Mouse (Mus musculus): ENCODE data around the gene Klhl5. TPM values are rescaled to one million over a fixed set of nuclear protein-coding genes. Genes with fewer than 3 reads are reported as not detected.

Gene Klhl5
- polyA plus RNA-seq, 2 experiments = 3.6 to 4.4 TPM

DNA sequence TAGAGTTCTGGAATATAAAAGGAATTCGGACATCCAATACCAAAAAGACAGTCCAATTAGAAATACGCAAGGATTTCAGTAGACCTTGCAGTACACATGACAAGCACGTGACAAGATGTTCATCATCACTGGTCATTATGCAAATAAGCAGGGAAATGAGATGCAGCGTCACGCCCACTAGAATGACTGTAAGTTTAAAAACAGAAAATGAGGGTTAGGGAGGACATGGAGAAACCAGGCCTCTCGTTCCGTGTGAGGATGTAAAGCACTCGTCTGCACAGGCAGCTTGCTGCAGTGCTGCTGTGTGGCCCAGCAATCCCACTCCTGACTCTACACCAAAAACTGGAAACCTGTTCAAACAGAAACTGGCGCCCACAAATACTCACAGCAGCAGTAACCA is 62.9 kb downstream of the Klhl5 start:
- Histone ChIP-seq H3K27ac (no peak overlapping the region), H3K36me3 (replicated peaks; ENCODE audit: control insufficient read depth, insufficient read depth, low read depth) (no peaks in the 10 kb centered on the region), H3K9ac (replicated peaks) (no peak overlapping the region), H3K27me3 (ENCODE audit: control insufficient read depth, insufficient read depth, low read length) (no peaks in the 10 kb centered on the region), H3K4me3 (ENCODE audit: insufficient read depth in 1 of 2, low read depth in 2 of 2, low read length in 2 of 2) (no peak overlapping the region), H3K4me2 (ENCODE audit: low read depth) (no peak overlapping the region), H3K9me3 (ENCODE audit: control insufficient read depth, low read length) (no peaks in the 10 kb centered on the region), H3K4me1 (replicated peaks; ENCODE audit: control insufficient read depth in 2 of 2, insufficient read depth in 2 of 2, low read length in 1 of 2) (no peaks in the 10 kb centered on the region)
- ATAC-seq (ENCODE audit: insufficient read depth) (no peak), DNase-seq (ENCODE audit: low read depth in 3 of 3, low spot score in 3 of 3) (no peak)
- 72% methylated on average over 9 of the region's 9 CpGs for WGBS (ENCODE audit: insufficient replicate concordance)
- TF ChIP-seq CTCF (IDR thresholded peaks at IDR 0.05; ENCODE audit: low read depth) (no peak), EP300 (IDR thresholded peaks at IDR 0.05; ENCODE audit: low read depth) (no peak)

DNA sequence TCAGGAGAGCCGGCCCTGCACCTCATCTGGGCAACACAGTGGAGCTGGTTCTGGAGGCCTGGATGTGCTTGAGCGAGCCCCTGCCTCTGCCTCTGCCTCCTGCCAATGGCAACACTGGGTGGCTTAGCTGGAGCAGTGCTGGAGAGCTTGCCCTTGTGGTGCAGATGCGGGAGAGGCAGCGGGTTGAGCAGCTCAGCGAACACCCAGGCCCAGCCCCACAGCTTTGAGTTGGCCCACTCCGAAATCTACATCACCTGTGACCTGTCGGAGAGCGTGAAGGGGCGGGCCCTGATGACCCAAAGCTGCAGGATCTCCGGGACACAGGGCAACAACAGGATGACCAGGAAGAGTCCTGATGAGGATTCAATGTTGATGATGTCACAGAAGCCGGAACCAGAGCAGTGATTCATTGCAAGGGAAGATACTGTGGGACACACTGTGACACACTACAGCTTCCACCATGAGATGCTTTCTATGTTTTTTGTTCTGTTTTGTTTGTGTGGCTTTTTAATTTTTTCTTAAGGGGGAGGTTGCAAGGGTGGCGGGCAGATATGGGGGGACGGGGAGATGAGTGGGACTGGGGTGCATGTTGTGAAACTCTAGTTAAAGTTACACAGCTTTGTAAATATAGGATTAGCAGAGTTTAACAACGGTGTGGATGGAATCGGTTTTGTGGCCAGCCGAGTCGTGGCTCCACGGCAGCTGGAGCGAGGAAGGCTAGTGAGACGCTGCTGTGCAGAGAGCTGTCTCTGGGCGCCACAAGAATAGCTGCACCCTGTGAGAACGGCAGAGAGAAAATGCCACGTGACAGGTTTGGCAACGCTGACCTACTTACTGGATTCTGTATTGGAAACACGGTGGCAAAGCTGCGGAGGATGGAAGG is 67.9 kb downstream of the Klhl5 start:
- Histone ChIP-seq H3K9me3 (ENCODE audit: control insufficient read depth, low read length) (no peaks in the 10 kb centered on the region), H3K4me1 (replicated peaks; ENCODE audit: control insufficient read depth in 2 of 2, insufficient read depth in 2 of 2, low read length in 1 of 2) (peaks cover 0 to 6% of the 10 kb centered on the region in 2 experiments; a peak in 2 of 4 replicates), H3K27me3 (ENCODE audit: control insufficient read depth, insufficient read depth, low read length) (no peaks in the 10 kb centered on the region), H3K9ac (replicated peaks) (no peak overlapping the region), H3K4me2 (ENCODE audit: low read depth) (peak overlapping the region; percentile 32), H3K4me3 (ENCODE audit: insufficient read depth in 1 of 2, low read depth in 2 of 2, low read length in 2 of 2) (peak overlapping the region; percentile 4 to 14; a peak in 2 of 4 replicates), H3K27ac (no peak overlapping the region), H3K36me3 (replicated peaks; ENCODE audit: control insufficient read depth, insufficient read depth, low read depth) (no peaks in the 10 kb centered on the region)
- TF ChIP-seq EP300 (IDR thresholded peaks at IDR 0.05; ENCODE audit: low read depth) = no peak
- TF ChIP-seq CTCF (IDR thresholded peaks at IDR 0.05; ENCODE audit: low read depth) = no peak
- ATAC-seq (ENCODE audit: insufficient read depth) (peak; percentile 52), DNase-seq (ENCODE audit: low read depth in 3 of 3, low spot score in 3 of 3) (no peak)
- WGBS (ENCODE audit: insufficient replicate concordance) = 60% methylated on average over 26 of the region's 26 CpGs

DNA sequence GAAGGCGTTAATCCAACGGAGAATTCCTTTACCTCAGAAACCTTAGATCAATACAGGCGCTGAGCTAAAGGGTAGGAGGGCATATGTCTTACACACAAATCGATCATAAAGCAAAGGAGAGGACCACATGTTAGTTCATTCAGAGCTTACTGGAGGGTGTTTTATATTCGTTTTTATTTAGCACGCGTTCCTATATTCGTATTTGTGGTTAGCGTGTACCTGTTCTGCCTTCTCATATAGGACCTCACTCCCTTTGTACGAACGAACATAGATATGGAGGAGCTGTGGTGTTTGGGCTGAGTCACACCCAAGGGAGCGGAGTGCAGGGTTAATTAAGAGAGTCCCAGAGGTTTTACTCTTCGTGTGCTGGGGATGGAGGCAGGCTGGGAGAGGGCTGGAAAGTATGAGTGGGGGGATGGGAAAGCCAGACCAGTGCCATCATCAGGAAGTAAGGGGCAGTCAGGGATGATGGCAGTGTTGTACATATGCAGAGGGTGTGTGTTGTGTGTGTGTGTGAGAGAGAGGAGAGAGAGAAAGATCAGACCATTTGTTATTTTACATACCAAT is 68.7 kb downstream of the Klhl5 start:
- peak overlapping the region; percentile 4 to 14; a peak in 2 of 4 replicates for H3K4me3 ChIP-seq (ENCODE audit: insufficient read depth in 1 of 2, low read depth in 2 of 2, low read length in 2 of 2)
- H3K9ac ChIP-seq (replicated peaks) = no peak overlapping the region
- no peaks in the 10 kb centered on the region for H3K9me3 ChIP-seq (ENCODE audit: control insufficient read depth, low read length)
- ATAC-seq (ENCODE audit: insufficient read depth) (no peak), DNase-seq (ENCODE audit: low read depth in 3 of 3, low spot score in 3 of 3) (no peak)
- 64% methylated on average over 13 of the region's 13 CpGs for WGBS (ENCODE audit: insufficient replicate concordance)
- peak overlapping the region; percentile 32 for H3K4me2 ChIP-seq (ENCODE audit: low read depth)
- H3K27me3 ChIP-seq (ENCODE audit: control insufficient read depth, insufficient read depth, low read length) = no peaks in the 10 kb centered on the region
- peaks cover 0 to 6% of the 10 kb centered on the region in 2 experiments; a peak in 2 of 4 replicates for H3K4me1 ChIP-seq (replicated peaks; ENCODE audit: control insufficient read depth in 2 of 2, insufficient read depth in 2 of 2, low read length in 1 of 2)
- TF ChIP-seq CTCF (IDR thresholded peaks at IDR 0.05; ENCODE audit: low read depth) (no peak), EP300 (IDR thresholded peaks at IDR 0.05; ENCODE audit: low read depth) (no peak)
- H3K36me3 ChIP-seq (replicated peaks; ENCODE audit: control insufficient read depth, insufficient read depth, low read depth) = no peaks in the 10 kb centered on the region
- no peak overlapping the region for H3K27ac ChIP-seq

DNA sequence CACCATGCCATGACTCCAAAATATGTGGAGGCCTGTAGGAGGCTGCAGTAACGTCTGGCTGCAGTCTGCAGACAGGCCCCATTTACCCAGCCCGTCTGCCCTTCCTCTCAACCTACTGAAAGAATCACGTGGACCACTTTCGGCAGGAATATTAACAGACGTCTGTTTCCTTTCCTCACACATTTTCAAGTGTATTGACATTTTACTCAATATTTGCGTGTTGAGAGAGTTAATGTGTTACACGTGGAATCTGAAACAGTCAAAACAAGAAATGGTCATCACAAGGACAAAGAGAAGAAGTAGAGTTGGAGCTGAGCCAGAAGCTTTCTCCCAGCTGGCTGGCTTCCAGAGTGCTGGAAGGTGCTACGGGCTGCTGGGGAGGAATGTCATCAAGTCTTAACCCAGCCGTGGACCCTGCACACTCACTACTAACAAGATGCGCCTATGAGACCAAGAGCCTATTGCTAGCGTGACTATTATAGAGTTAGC is 69.7 kb downstream of the Klhl5 start:
- H3K27me3 ChIP-seq (ENCODE audit: control insufficient read depth, insufficient read depth, low read length) = no peaks in the 10 kb centered on the region
- H3K4me1 ChIP-seq (replicated peaks; ENCODE audit: control insufficient read depth in 2 of 2, insufficient read depth in 2 of 2, low read length in 1 of 2) = peaks cover 0 to 6% of the 10 kb centered on the region in 2 experiments; a peak in 2 of 4 replicates
- H3K36me3 ChIP-seq (replicated peaks; ENCODE audit: control insufficient read depth, insufficient read depth, low read depth) = no peaks in the 10 kb centered on the region
- H3K9me3 ChIP-seq (ENCODE audit: control insufficient read depth, low read length) = no peaks in the 10 kb centered on the region
- DNase-seq (ENCODE audit: low read depth in 3 of 3, low spot score in 3 of 3) (no peak), ATAC-seq (ENCODE audit: insufficient read depth) (no peak)
- TF ChIP-seq EP300 (IDR thresholded peaks at IDR 0.05; ENCODE audit: low read depth) (no peak), CTCF (IDR thresholded peaks at IDR 0.05; ENCODE audit: low read depth) (no peak)
- H3K27ac ChIP-seq = no peak overlapping the region
- no peak overlapping the region for H3K4me2 ChIP-seq (ENCODE audit: low read depth)
- no peak overlapping the region for H3K9ac ChIP-seq (replicated peaks)
- WGBS (ENCODE audit: insufficient replicate concordance) = 56% methylated on average over 11 of the region's 11 CpGs
- no peak overlapping the region for H3K4me3 ChIP-seq (ENCODE audit: insufficient read depth in 1 of 2, low read depth in 2 of 2, low read length in 2 of 2)

- H3K4me1 ChIP-seq (replicated peaks; ENCODE audit: control insufficient read depth in 2 of 2, insufficient read depth in 2 of 2, low read length in 1 of 2) = peaks cover 0 to 6% of the 10 kb centered on the region in 2 experiments; a peak in 2 of 4 replicates
- WGBS (ENCODE audit: insufficient replicate concordance) = 77% methylated on average over 9 of the region's 9 CpGs
- TF ChIP-seq CTCF (IDR thresholded peaks at IDR 0.05; ENCODE audit: low read depth) (no peak), EP300 (IDR thresholded peaks at IDR 0.05; ENCODE audit: low read depth) (no peak)
- DNase-seq (ENCODE audit: low read depth in 3 of 3, low spot score in 3 of 3) (no peak), ATAC-seq (ENCODE audit: insufficient read depth) (no peak)
- no peak overlapping the region for H3K9ac ChIP-seq (replicated peaks)
- H3K4me3 ChIP-seq (ENCODE audit: insufficient read depth in 1 of 2, low read depth in 2 of 2, low read length in 2 of 2) = no peak overlapping the region
- no peaks in the 10 kb centered on the region for H3K36me3 ChIP-seq (replicated peaks; ENCODE audit: control insufficient read depth, insufficient read depth, low read depth)
- no peak overlapping the region for H3K4me2 ChIP-seq (ENCODE audit: low read depth)
- no peaks in the 10 kb centered on the region for H3K9me3 ChIP-seq (ENCODE audit: control insufficient read depth, low read length)
- no peaks in the 10 kb centered on the region for H3K27me3 ChIP-seq (ENCODE audit: control insufficient read depth, insufficient read depth, low read length)
- H3K27ac ChIP-seq = no peak overlapping the region
Observed at GRCm38 (mm10) chr5:65178477-65178876, 71.1 kb downstream of the Klhl5 start.
